Mouse (Mus musculus): ENCODE results near the gene Tmem178b.

The Tmem178b gene

DNA sequence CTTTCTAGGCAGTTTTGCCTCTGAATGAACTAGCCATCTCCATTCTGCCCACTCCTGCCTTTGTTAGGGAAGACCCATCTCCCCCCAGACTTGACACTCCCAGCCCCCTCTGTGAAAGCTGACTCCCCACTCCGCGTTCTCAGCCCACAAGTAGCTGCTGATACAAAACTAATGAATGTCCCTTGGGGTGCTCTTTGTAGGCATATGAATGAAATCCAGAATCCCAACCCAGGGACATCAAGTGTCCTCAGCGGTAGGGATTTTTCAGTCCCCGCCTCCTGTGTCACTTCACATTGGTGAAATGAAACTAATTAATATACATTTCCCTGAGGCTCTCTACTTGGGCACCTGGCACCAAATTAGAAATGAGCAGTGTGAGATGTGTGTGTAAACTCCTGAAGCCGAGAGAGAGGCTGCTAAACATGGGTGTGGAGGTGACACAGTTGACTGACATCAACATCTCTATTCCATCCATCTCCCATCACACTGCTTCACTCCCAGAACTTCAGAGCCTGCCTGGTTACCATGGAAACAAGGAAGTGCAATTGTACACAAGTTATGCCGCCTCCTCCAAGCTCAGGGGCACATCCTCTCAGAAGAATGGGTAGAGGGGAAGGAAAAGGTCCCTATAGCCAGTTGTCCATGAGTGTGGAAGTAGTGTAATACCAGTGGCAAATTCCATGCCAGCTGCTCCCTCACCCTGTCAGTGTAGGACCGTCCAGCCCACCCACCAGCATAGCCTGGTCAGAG is 142.8 kb downstream of the Tmem178b start:
- DNase-seq (ENCODE audit: low spot score) = no peak

DNA sequence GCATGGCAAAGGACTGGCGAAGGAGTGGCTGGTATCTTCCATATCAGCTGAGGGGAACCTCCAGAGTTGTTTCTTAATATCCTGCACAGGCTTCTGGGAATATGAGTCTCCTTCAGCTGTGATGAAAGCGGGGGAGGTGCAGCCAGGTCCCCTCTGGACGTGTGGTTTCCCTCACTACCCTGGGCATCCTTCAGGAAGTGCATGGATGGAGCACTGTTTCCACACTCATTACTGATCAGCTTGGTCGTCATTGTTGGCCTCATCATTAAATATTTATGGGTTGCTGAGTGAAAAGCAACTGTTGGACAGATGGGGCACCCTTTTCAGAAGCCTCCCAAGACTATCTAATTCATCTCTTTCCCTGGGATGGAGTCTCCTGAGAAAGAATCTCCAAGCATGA is 146.3 kb downstream of the Tmem178b start:
- no peak for DNase-seq (ENCODE audit: low spot score)

GRCm38 (mm10) chr6:40023592-40024335 is 150.7 kb downstream of the Tmem178b start:
- no peak for DNase-seq (ENCODE audit: low spot score)

DNA sequence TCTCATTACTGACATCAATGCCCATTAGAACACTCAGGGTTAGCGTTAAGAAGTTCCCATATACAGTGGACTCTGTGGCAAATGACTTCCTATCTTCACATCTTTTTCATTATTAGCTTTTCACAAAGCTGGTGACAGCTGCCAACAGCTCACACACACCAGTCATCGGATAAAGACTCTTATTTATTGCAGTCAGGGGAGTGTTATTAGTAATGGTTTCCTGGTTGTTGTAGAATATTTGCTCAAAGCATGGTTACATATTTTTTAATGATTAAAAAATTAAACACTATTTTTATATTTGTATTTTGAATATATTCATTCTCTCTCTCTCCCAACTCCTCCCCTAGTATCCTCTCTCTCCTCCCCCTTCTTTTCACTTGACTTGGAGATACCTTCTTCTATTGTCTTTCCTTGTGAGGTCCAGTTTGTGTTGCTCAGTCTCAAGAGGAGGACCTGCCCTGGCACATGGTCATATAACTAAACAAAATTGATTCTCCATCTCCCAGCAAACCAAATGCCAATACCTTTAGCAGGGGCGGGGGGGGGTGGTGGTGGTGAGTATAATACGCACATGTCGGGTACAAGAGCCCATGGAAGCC is 151.4 kb downstream of the Tmem178b start:
- no peak for DNase-seq (ENCODE audit: low spot score)

- no peak for DNase-seq (ENCODE audit: low spot score)
Observed at GRCm38 (mm10) chr6:40032901-40033300, 159.8 kb downstream of the Tmem178b start.

GRCm38 (mm10) chr6:40033935-40034334 is 160.9 kb downstream of the Tmem178b start:
- no peak for DNase-seq (ENCODE audit: low spot score)

GRCm38 (mm10) chr6:40048969-40049908 is 176.2 kb downstream of the Tmem178b start:
- DNase-seq (ENCODE audit: low spot score) = no peak

GRCm38 (mm10) chr6:40049909-40050484 is 176.9 kb downstream of the Tmem178b start:
- no peak for DNase-seq (ENCODE audit: low spot score)

DNA sequence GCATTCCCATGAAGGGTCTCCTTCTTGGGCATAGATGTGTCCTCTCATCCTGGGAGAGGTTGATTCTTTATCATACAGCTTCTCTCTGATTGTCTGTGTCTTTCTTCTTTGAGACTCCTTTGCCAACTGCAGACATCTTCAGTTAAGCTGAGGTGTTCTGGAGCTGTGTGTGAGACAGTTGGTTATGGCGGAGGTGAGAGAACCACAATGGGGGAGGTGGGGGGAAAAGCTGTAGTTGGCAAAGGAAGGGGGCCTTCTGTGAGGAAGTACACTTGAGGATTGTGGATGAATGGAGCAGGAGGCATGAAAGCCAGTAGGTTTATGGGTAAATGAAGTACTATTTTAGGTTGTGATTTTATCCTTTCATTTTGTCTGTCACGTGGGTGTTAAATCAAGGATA is 178.6 kb downstream of the Tmem178b start:
- no peak for DNase-seq (ENCODE audit: low spot score)

- DNase-seq (ENCODE audit: low spot score) = no peak
Observed at GRCm38 (mm10) chr6:40052593-40052992, 179.5 kb downstream of the Tmem178b start.

- no peak for DNase-seq (ENCODE audit: low spot score)
Observed at GRCm38 (mm10) chr6:40059466-40059865, 186.4 kb downstream of the Tmem178b start.

DNA sequence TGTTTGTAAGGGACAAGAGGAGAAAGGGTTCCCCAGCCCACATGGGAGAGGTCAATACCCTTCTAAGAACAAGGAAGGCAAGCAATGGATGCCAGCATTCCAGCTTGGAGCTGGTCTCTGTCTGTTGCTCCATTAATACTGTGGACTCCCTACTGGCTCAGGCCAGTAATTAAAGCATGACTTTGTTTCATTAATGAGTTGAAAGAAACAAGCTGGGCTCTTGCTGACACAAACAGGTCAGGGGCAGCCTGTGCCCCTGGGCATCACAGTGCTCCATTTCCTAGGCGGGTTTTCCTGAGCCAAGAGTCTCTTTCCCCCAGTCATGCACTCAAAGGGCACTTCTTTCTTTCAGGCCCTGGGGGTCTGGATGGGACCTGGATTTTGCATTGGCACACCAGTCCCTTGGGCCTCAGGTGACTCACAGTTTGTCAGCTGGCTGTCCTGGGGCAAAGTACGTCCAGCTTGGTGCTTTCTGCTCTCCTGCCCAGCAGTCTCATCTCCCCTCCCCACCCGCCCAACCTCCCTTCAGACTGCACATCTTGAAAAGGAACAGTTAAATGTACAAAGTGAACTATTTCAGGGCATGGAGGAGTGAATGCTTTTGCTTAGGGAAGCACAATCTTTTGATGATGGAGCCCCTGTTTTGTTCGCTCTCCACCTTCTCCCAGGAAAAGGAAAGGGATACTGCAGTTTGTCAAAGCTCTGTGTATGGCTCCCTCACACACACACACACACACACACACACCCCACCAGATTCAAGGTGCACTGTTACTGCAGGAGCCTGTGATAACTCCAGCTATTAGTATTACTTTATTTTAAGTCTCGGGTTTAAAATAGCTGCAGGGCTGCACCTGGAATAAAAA is 188.5 kb downstream of the Tmem178b start:
- no peak for DNase-seq (ENCODE audit: low spot score)

GRCm38 (mm10) chr6:40062190-40062501 is 189.1 kb downstream of the Tmem178b start:
- DNase-seq (ENCODE audit: low spot score) = no peak

DNA sequence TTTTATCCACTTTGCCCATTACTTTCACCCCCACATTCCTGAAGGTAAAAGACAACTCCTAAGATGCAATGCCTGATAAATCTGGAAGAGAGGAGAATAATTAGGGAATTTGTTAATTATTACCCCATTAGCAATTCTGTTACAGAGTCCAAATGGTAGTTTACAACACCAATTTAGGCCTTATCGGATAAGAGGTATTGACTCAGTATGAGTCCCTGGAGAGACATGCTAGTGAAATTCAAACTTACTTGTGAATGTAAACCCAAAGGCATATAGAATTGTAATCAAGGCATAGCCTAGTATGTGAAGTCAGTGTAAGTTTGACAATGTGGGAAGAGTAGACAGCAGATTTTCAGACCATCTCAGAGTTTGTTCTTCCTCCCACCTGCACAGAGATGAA is 190.4 kb downstream of the Tmem178b start:
- DNase-seq (ENCODE audit: low spot score) = no peak

DNA sequence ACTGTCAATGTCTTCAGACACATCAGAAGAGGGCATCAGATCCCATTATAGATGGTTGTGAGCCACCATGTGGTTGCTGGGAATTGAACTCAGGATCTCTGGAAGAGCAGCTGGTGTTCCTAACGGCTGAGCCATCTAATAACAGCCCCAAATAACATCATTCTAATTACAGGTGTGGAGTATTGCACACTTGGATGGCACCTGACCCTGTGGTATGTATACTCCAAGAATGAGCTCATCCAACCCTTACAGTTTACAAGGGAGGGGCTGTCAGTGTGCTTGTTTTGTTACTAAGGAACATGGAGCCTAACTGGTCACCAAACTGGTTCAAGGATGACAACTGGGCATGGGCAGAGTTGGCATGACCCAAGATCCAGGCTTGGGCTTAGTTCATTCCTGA is 190.8 kb downstream of the Tmem178b start:
- DNase-seq (ENCODE audit: low spot score) = no peak

DNA sequence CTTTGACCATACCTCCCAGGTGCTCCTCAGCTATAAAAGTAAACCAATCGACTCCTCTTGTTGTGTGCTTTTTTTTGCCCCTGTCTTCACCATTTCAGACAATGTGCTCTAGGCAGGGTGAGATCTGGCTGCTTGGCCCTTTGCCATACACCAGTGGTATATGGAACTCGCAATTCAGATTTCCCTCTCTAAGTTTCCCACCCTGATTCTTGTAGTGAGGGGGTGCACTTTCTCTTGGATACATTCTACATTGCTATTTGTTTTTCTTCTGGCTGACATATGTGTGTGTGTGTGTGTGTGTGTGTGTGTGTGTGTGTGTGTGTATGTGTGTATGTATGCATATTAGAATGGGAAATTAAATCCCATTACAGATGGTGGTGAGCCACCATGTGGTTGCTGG is 191.3 kb downstream of the Tmem178b start:
- DNase-seq (ENCODE audit: low spot score) = no peak

GRCm38 (mm10) chr6:40068467-40068866 is 195.4 kb downstream of the Tmem178b start:
- DNase-seq (ENCODE audit: low spot score) = no peak

DNA sequence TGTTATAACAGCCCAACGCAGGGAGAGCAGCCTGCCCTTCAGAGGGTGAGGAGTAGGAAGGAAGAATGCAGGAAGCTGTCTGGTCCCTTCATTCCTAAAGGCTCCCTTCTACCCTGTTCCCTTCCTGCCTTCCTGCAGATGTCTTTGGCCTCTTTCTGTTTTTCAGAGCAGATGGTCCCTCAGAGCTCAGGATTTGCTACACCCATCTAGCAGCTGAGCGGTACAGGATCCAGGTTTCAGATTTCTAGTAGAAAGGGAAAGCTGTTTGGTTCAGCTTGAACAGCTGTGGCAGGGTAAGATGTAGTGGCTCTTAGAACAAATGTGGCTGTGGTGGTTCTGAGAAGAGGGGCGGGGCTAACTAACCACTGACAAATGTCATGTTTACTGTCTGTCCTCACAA is 197.9 kb downstream of the Tmem178b start:
- no peak for DNase-seq (ENCODE audit: low spot score)

DNA sequence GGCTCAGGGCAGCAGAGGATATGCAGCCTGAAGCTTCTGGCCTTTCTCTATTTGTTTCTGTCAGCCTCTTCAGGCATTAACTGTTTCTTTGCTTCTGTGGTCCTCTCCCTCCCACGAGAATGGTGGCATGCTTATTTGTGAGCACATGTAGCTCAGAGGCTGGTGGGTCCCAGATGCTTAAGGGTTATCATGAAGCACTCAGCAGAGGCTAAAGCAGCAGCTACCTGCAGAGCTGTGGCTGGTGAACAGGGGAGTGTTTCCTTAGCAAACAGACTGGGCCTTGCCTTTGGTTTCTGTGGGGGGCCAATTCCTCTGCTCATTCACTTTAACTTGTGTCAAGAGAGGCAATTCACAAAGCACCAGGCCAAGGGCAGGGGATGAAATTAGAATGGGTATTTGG is 203.0 kb downstream of the Tmem178b start:
- no peak for DNase-seq (ENCODE audit: low spot score)

DNA sequence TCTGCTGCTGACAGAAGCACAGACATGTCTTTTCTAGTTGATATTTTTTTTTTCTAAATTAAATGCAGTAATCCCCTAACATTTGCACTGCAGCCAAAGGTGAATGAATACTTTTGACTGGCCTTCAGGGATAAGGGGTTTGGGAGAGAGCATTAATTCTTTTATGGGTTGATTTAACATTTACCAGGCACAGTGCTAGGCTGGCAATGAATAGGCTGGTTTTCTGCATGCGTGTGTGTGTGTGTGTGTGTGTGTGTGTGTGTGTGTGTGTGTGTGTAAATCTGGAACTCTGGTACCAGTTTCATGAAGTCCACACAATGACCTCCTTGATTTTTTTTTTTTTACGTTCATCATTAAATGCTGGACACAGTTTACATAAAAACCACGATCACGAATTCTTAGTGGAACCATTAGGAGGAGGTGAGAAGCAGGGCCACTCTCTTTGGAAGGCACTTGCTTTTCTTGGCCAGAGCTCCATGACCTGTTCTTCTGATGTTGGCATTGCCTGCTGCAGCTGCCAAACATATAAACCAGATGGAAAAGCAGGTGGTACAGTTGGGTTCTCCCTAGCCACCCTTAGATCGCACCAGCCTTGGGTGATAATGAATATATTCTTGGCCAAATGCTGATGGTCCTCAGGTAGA is 203.7 kb downstream of the Tmem178b start:
- DNase-seq (ENCODE audit: low spot score) = no peak
